ENCODE assay signal across 8 mouse cellular contexts in the genomic region with DNA sequence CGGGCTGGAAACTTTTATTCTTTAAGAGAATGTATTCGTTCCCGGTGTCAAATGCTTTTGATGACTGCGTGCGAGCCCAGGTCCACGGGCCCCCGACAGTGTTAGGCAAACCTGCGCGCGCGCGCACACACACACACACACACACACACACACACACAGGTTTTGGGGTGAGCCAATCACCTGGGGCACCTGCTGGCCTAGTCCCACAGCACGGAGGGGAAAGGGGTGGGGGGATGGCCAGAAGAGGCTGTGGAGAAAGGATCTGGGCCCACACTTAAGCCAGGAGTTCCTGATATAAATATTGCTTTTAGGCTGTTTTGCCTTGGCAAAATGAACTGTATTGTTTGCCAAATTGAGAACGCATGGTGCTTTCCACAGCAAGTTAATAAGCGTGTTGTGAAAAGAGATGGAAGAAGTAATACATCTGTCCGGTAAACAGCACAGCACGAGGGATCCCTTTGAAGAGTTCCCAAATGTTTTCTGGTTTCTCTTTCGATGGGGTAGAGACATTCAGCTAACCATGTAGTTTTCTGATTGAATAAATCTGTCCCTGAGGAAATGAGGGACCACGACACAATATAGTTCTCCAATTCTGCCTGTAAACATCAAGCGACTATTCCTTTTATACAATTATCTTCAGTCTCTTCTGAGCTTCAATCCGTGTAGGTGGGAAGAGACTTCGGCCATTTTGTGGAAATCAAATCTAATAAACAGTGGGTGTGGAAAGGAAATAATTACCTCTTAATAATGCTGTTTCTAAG. TPM values are rescaled to one million over a fixed set of nuclear protein-coding genes. Genes with fewer than 3 reads are reported as not detected.
A peak's percentile ranks its signal among the peaks of the same experiment; 100 is the strongest.
DNase-seq lines count a peak whose midpoint lies in the region; ATAC-seq and TF ChIP-seq lines count a peak whose summit lies in the region.

No protein-coding gene starts in this region.

- H3K4me3 ChIP-seq in cortical plate, adult 2 months (ENCODE audit: insufficient read depth, low read length): peak overlapping the region; percentile 79
- H3K4me3 ChIP-seq in heart, embryonic 14.5 days (ENCODE audit: control insufficient read depth in 1 of 2, insufficient read depth in 1 of 2, low read depth in 1 of 2, low read length in 2 of 2): peak overlapping the region; percentile 84 to 89
- H3K4me3 ChIP-seq in midbrain, embryonic 11.5 days (ENCODE audit: low read depth, low read length): peak overlapping the region; percentile 90

- no peak for TF ChIP-seq CTCF in cortical plate, adult 2 months (IDR thresholded peaks at IDR 0.05; ENCODE audit: extremely low read depth, insufficient read depth, low read length)

- 0 out of 2 replicates have a peak, but pooled peaks have one; percentile 1 for TF ChIP-seq POLR2A in cortical plate, adult 2 months (IDR thresholded peaks at IDR 0.05; ENCODE audit: extremely low read depth, insufficient read depth, low read length)

- ATAC-seq in heart, embryonic 14.5 days (ENCODE audit: insufficient number of reproducible peaks, insufficient read depth, low FRiP score, low read depth): peak; percentile 7; the same call in 1 of the 2 replicates
- peak; percentile 54 for ATAC-seq in midbrain, embryonic 11.5 days (ENCODE audit: low FRiP score)

- H3K27me3 ChIP-seq in heart, embryonic 14.5 days (ENCODE audit: control insufficient read depth, insufficient read depth, low read length): no peaks in the 10 kb centered on the region
- H3K27me3 ChIP-seq in midbrain, embryonic 11.5 days (ENCODE audit: control insufficient read depth, insufficient read depth, low read length): no peaks in the 10 kb centered on the region

- H3K9ac ChIP-seq in heart, embryonic 14.5 days (ENCODE audit: low read length): peak overlapping the region; percentile 93
- H3K9ac ChIP-seq in midbrain, embryonic 11.5 days (ENCODE audit: low read length): peak overlapping the region; percentile 93

- peak overlapping the region; percentile 83 for H3K4me2 ChIP-seq in heart, embryonic 14.5 days (ENCODE audit: low read length)
- H3K4me2 ChIP-seq in midbrain, embryonic 11.5 days: peak overlapping the region; percentile 74

- DNase-seq in urinary bladder, adult 2 months (ENCODE audit: low spot score): peak; percentile 44
- DNase-seq in urinary bladder, postnatal 10 days (ENCODE audit: low spot score): no peak
- DNase-seq in kidney, postnatal 4 days: peak; percentile 56 to 69
- peak; percentile 89 for DNase-seq in midbrain, embryonic 11.5 days (ENCODE audit: low spot score, missing footprints)
- peak; percentile 8 for DNase-seq in thymus, postnatal 36 days
- DNase-seq in ovary, adult 18-20 months (ENCODE audit: low spot score): no peak

- H3K36me3 ChIP-seq in heart, embryonic 14.5 days (ENCODE audit: control insufficient read depth, insufficient read depth, low read length): peaks cover 22% of the 10 kb centered on the region
- H3K36me3 ChIP-seq in midbrain, embryonic 11.5 days (ENCODE audit: control insufficient read depth, insufficient read depth, low read length): no peaks in the 10 kb centered on the region; the same call in 1 of the 2 replicates

- peaks cover 14% of the 10 kb centered on the region for H3K4me1 ChIP-seq in cortical plate, adult 2 months (ENCODE audit: control insufficient read depth, insufficient read depth, low read length)
- peaks cover 5 to 30% of the 10 kb centered on the region in 2 experiments for H3K4me1 ChIP-seq in heart, embryonic 14.5 days (ENCODE audit: control insufficient read depth in 2 of 2, insufficient read depth in 2 of 2, low read length in 2 of 2)
- peaks cover 21% of the 10 kb centered on the region for H3K4me1 ChIP-seq in midbrain, embryonic 11.5 days (ENCODE audit: control insufficient read depth, insufficient read depth, low read length)

- 14% methylated on average over 22 of the region's 22 CpGs for WGBS in heart, embryonic 14.5 days
- 27% methylated on average over 22 of the region's 22 CpGs for WGBS in midbrain, embryonic 11.5 days

- no peaks in the 10 kb centered on the region for H3K9me3 ChIP-seq in heart, embryonic 14.5 days (ENCODE audit: control insufficient read depth, low read length)
- H3K9me3 ChIP-seq in midbrain, embryonic 11.5 days (ENCODE audit: control insufficient read depth, low read length): no peaks in the 10 kb centered on the region

- H3K27ac ChIP-seq in cortical plate, adult 2 months (ENCODE audit: insufficient read depth, low read length): peak overlapping the region; percentile 84
- H3K27ac ChIP-seq in heart, embryonic 14.5 days (replicated peaks in 1 of 2; ENCODE audit: control insufficient read depth in 1 of 2, insufficient read depth in 1 of 2, low read depth in 2 of 2, low read length in 2 of 2): peak overlapping the region; percentile 87 to 97
- H3K27ac ChIP-seq in midbrain, embryonic 11.5 days (ENCODE audit: low read depth, low read length): no peak overlapping the region

RNA-seq across cellular contexts. Expression of a gene that starts 0.4 kb away (rescaled TPM):
- polyA plus RNA-seq in urinary bladder, adult 2 months (2012; rRNA removed): 34.8 and 47.7 TPM in 2 replicates
- 63.4 and 63.6 TPM in 2 replicates for polyA plus RNA-seq in cortical plate, adult 2 months (2012; rRNA removed)
- polyA plus RNA-seq in heart, embryonic 14.5 days (2014; fragmentation: Nextera tagmentation; extraction: Ambion mirVana): 18.0 and 20.5 TPM in 2 replicates
- 9.2 and 10.0 TPM in 2 replicates for polyA plus RNA-seq in midbrain, embryonic 11.5 days (2014; fragmentation: Nextera tagmentation; extraction: Ambion mirVana)

RNA-seq across cellular contexts. Expression of a gene that starts 9.8 kb away (rescaled TPM):
- polyA plus RNA-seq in urinary bladder, adult 2 months (2012; rRNA removed): 6.1 and 6.3 TPM in 2 replicates
- 20.9 and 21.9 TPM in 2 replicates for polyA plus RNA-seq in cortical plate, adult 2 months (2012; rRNA removed)
- polyA plus RNA-seq in heart, embryonic 14.5 days (2014; fragmentation: Nextera tagmentation; extraction: Ambion mirVana): 15.1 and 17.2 TPM in 2 replicates
- 13.9 and 17.5 TPM in 2 replicates for polyA plus RNA-seq in midbrain, embryonic 11.5 days (2014; fragmentation: Nextera tagmentation; extraction: Ambion mirVana)

Comparison
In these comparisons a context has a peak if more than half of its experiments do, and no peak if none do; other contexts are left out.
1. DNase-seq: peak in urinary bladder, adult 2 months (single experiment), kidney, postnatal 4 days (2 of 2), midbrain, embryonic 11.5 days (single experiment) and thymus, postnatal 36 days (2 of 2); none in urinary bladder, postnatal 10 days (single experiment) and ovary, adult 18-20 months (single experiment).
2. Peak in every context shown above with its lines, with median percentiles within 50 percentile points of each other: H3K4me3 ChIP-seq.